Mouse (Mus musculus) heart, adult 2 months (tissue): Measurements from ENCODE around the gene Gm20388.

Experiments used
- CTCF ChIP-seq: fragments of 200-600 bp; IDR thresholded peaks from 2 replicates; pipeline ENCODE4 v1.8.1; 2022; ENCODE audit warnings: antibody characterized with exemption, mild to moderate bottlenecking, moderate library complexity
- EP300 ChIP-seq: fragments of 200-500 bp; IDR thresholded peaks from 2 replicates; pipeline ENCODE4 v1.6.1; 2011; ENCODE audit warnings: low read depth, low read length, control low read depth; ENCODE audit not compliant: insufficient read depth
- POLR2A ChIP-seq: fragments of 200-500 bp; IDR thresholded peaks from 2 replicates; pipeline ENCODE4 v1.6.1; 2011; ENCODE audit warnings: mild to moderate bottlenecking, low read depth, low read length, control low read depth; ENCODE audit not compliant: insufficient read depth

DNA sequence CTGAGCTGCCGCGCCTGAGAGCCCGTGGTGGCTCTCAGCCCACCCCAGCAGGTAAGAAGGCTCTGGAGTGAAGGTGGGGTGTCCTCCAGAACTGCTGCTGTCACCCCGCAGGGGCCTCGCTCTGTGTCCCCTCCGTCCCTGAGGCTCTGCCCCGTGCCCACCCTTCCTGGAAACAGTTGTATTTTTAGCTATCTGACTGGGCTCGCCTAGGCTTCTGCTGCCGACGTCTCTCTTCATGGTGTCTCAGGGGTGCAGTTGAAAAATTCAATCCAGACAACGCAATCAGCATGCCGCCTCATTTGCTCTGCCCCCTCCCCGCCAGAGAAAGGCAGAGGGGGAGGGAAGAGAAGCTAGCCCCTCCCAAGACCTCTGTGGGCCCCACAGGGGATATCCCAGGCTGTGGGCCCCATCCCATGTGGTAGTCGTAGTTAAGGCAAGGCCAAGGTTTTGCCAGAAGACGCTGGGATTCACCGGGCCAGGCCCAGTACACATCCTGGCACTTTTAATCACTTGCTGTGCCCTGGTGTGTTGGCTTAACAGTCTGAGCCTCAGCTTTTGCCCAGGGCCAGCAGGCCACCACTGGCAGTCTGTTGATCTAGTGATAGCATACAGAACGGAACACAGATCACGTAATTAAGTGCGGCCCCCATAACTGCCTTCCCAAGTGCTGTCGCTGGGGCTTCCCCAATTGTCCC lies 645.7 kb downstream of the Gm20388 start:
- TF ChIP-seq CTCF (no peak), POLR2A (no peak), EP300 (no peak)
